Mouse (Mus musculus): Measurements from ENCODE around the gene Samd5. TPM values are rescaled to one million over a fixed set of nuclear protein-coding genes. Genes with fewer than 3 reads are reported as not detected.
A peak's percentile ranks its signal among the peaks of the same experiment; 100 is the strongest.

Samd5 gene
- polyA plus RNA-seq, 1 experiment: 3.8 TPM

DNA sequence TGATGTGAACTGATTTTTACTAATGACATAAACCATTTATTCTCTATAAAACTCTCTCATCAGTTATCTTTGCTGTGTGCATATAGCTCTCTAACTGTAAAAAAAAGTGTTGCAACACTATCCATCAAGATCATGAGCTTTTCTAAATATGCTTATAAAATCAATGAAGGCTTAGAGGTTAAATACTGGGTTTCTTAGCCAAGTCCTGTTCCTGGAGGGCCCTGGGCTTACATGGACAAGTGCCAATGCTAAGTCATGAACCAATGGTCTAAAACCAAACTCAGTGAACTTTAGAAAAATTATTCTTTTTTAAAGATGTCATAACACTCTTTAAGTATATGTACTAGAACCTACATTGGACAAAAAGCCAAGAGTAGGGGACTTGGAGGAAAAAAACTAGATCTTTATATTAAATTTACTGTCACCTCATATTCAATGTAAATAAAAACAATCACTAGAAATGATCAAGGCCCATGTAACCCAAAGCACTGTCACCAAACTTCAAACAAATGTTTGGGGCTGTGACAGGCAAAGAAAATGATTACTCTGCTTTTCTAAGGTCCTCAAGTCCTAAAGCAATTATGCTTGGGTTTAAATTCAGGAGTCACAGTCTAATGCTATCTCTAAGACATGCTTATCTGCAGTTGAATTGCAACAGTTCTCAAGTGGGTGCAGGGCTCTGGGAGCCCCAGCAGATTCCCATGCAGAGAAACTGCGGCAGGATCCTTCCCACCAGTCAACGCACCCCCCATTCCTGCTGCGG is 52.9 kb downstream of the Samd5 start:
- H3K27ac ChIP-seq (ENCODE audit: insufficient read depth, low read length): no peak overlapping the region
- no peak overlapping the region for H3K4me3 ChIP-seq (replicated peaks; ENCODE audit: insufficient read depth, low read depth, low read length)
- WGBS: 97% methylated on average over 3 of the region's 3 CpGs
- no peaks in the 10 kb centered on the region for H3K4me1 ChIP-seq (ENCODE audit: control insufficient read depth, insufficient read depth, low read length)
- TF ChIP-seq CTCF (IDR thresholded peaks at IDR 0.05; ENCODE audit: borderline replicate concordance, insufficient read depth, low read depth, low read length) (no peak), POLR2A (IDR thresholded peaks at IDR 0.05; ENCODE audit: borderline replicate concordance, insufficient read depth, low read length) (no peak)
- no peaks in the 10 kb centered on the region for H3K27me3 ChIP-seq (ENCODE audit: control insufficient read depth, insufficient read depth, low read length)
- no peak for DNase-seq

DNA sequence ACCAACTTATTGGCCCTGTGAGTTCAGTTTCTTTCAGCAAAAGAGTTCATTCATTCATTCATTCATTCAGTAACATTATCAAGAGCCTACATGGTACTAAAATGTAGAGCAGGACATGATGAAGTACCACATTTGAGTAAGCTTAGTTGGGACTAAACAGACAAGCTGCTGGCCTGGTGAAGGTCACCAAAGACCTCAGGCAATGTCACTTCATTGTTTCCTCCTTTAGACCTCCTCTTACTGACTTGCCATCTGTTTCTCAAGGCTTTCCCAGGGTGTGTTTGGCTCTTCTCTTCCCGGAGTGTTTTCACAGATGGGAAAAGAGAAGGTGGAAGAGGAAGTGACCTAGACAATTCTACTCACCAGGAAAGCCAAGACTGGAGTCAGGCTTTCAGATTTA is 54.0 kb downstream of the Samd5 start:
- WGBS: 5% methylated on average over 1 of the region's 1 CpGs
- Histone ChIP-seq H3K4me1 (ENCODE audit: control insufficient read depth, insufficient read depth, low read length) (no peaks in the 10 kb centered on the region), H3K4me3 (replicated peaks; ENCODE audit: insufficient read depth, low read depth, low read length) (no peak overlapping the region), H3K27me3 (ENCODE audit: control insufficient read depth, insufficient read depth, low read length) (no peaks in the 10 kb centered on the region), H3K27ac (ENCODE audit: insufficient read depth, low read length) (no peak overlapping the region)
- TF ChIP-seq POLR2A (IDR thresholded peaks at IDR 0.05; ENCODE audit: borderline replicate concordance, insufficient read depth, low read length) (no peak), CTCF (IDR thresholded peaks at IDR 0.05; ENCODE audit: borderline replicate concordance, insufficient read depth, low read depth, low read length) (no peak)
- DNase-seq: no peak

DNA sequence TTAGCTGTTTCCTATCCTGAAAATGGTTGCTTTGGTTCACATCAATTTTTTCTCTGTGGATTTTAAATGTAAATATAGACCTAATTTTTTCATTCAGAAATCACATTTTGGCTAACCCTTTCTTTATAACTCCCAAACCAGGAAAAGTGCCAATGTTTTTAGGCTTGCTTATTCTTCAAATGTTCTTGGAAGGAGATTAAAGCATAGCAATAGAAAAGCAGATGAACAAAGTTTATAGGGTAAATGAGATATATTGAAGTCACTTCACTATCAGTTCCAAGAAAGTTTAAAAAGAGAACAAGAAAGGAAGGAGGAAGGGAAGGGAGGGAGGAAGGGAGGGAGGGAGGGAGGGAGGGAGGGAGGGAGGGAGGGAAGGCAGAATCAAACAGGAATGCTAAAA is 60.0 kb downstream of the Samd5 start:
- Histone ChIP-seq H3K4me3 (replicated peaks; ENCODE audit: insufficient read depth, low read depth, low read length) (no peak overlapping the region), H3K27ac (ENCODE audit: insufficient read depth, low read length) (no peak overlapping the region), H3K4me1 (ENCODE audit: control insufficient read depth, insufficient read depth, low read length) (no peaks in the 10 kb centered on the region), H3K27me3 (ENCODE audit: control insufficient read depth, insufficient read depth, low read length) (no peaks in the 10 kb centered on the region)
- no peak for DNase-seq
- TF ChIP-seq POLR2A (IDR thresholded peaks at IDR 0.05; ENCODE audit: borderline replicate concordance, insufficient read depth, low read length) (no peak), CTCF (IDR thresholded peaks at IDR 0.05; ENCODE audit: borderline replicate concordance, insufficient read depth, low read depth, low read length) (no peak)

DNA sequence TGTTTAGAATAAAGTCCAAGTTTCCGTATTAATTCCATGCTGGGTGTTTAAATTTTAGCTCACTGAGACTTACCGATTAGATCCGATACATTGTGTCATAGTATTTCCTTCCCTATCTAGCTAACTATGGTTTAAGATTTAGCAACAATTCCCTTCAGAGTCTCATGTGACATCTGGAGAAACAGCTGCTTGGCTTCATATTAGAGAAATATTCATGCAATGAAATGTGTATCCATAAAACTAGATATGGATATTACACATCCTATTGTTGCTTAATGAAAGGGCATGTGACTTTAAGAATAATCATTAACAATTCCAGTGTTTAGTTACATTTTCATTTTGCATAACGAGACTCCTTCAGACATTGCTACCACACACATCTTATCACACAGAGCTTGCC is 66.2 kb downstream of the Samd5 start:
- DNase-seq: no peak
- TF ChIP-seq POLR2A (IDR thresholded peaks at IDR 0.05; ENCODE audit: borderline replicate concordance, insufficient read depth, low read length) (no peak), CTCF (IDR thresholded peaks at IDR 0.05; ENCODE audit: borderline replicate concordance, insufficient read depth, low read depth, low read length) (no peak)
- H3K27ac ChIP-seq (ENCODE audit: insufficient read depth, low read length): no peak overlapping the region
- whole genome bisulfite sequencing: 90% methylated on average over 4 of the region's 4 CpGs
- no peaks in the 10 kb centered on the region for H3K4me1 ChIP-seq (ENCODE audit: control insufficient read depth, insufficient read depth, low read length)
- H3K27me3 ChIP-seq (ENCODE audit: control insufficient read depth, insufficient read depth, low read length): no peaks in the 10 kb centered on the region
- H3K4me3 ChIP-seq (replicated peaks; ENCODE audit: insufficient read depth, low read depth, low read length): no peak overlapping the region

DNA sequence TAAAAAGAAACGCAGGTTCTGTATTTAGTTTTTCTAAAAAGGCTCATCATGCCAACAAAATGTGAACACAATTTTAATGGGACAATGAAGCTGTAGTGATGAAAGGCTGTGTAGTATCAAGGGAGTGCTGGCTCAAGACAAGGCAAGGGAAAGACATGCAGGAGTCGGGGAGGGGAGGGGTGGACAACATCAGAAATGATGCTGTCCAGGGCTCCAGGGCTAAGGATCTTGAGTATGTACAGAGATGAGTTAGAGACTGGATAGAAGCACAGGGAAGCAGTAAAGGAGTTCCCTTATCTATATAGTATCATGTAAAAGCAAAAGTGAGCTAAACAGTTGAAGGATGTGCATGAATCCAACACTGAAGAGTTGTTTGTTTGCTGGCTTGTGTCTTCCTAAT is 67.9 kb downstream of the Samd5 start:
- WGBS: 93% methylated on average over 2 of the region's 2 CpGs
- Histone ChIP-seq H3K4me3 (replicated peaks; ENCODE audit: insufficient read depth, low read depth, low read length) (no peak overlapping the region), H3K27me3 (ENCODE audit: control insufficient read depth, insufficient read depth, low read length) (no peaks in the 10 kb centered on the region; the same call in 1 of the 2 replicates), H3K27ac (ENCODE audit: insufficient read depth, low read length) (no peak overlapping the region), H3K4me1 (ENCODE audit: control insufficient read depth, insufficient read depth, low read length) (no peaks in the 10 kb centered on the region)
- DNase-seq: no peak
- TF ChIP-seq CTCF (IDR thresholded peaks at IDR 0.05; ENCODE audit: borderline replicate concordance, insufficient read depth, low read depth, low read length) (no peak), POLR2A (IDR thresholded peaks at IDR 0.05; ENCODE audit: borderline replicate concordance, insufficient read depth, low read length) (no peak)

DNA sequence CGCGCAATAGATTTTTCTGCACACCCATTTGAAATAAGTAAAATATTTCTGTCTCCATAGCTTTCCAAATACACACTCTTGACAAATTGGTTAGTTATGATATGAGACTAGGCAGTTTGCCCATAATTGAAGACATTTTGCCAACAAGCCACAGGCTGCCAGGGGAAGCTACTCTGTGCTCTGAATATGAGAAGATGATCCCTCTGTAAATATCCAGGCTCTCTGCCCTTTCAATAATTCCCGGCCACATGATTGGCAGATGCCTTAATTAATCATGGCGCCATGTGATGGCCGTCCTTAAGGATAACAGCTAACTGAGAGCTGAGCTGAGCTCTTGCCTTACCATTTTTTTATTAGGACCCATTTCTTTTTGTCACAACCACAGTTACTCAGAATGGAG is 69.4 kb downstream of the Samd5 start:
- Histone ChIP-seq H3K27me3 (ENCODE audit: control insufficient read depth, insufficient read depth, low read length) (no peaks in the 10 kb centered on the region; the same call in 1 of the 2 replicates), H3K4me1 (ENCODE audit: control insufficient read depth, insufficient read depth, low read length) (no peaks in the 10 kb centered on the region), H3K4me3 (replicated peaks; ENCODE audit: insufficient read depth, low read depth, low read length) (no peak overlapping the region), H3K27ac (ENCODE audit: insufficient read depth, low read length) (no peak overlapping the region)
- 32% methylated on average over 5 of the region's 5 CpGs for WGBS
- peak; percentile 26 to 52 for DNase-seq
- TF ChIP-seq POLR2A (IDR thresholded peaks at IDR 0.05; ENCODE audit: borderline replicate concordance, insufficient read depth, low read length) (no peak), CTCF (IDR thresholded peaks at IDR 0.05; ENCODE audit: borderline replicate concordance, insufficient read depth, low read depth, low read length) (no peak)

DNA sequence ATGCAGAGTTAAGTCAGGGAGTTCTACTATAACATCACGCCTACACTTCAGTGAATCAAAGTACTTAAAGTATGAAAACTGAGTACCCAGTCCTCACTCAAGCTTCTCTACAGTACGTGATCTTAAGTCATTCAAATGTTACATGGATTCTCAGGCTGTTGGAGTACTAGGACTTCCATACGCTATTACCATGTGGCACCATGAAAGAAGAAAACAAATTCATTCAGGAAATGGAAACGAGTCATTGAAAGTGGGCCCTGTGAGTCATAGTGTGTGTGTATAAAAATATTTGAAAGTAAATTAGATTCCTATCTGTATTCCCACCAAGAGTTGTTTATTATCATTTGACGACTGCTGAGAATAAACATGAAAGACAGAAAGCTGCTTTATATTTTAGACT is 71.7 kb downstream of the Samd5 start:
- TF ChIP-seq CTCF (IDR thresholded peaks at IDR 0.05; ENCODE audit: borderline replicate concordance, insufficient read depth, low read depth, low read length) (no peak), POLR2A (IDR thresholded peaks at IDR 0.05; ENCODE audit: borderline replicate concordance, insufficient read depth, low read length) (no peak)
- 91% methylated on average over 5 of the region's 5 CpGs for WGBS
- Histone ChIP-seq H3K27me3 (ENCODE audit: control insufficient read depth, insufficient read depth, low read length) (no peaks in the 10 kb centered on the region; the same call in 1 of the 2 replicates), H3K27ac (ENCODE audit: insufficient read depth, low read length) (no peak overlapping the region), H3K4me1 (ENCODE audit: control insufficient read depth, insufficient read depth, low read length) (no peaks in the 10 kb centered on the region), H3K4me3 (replicated peaks; ENCODE audit: insufficient read depth, low read depth, low read length) (no peak overlapping the region)
- no peak for DNase-seq

DNA sequence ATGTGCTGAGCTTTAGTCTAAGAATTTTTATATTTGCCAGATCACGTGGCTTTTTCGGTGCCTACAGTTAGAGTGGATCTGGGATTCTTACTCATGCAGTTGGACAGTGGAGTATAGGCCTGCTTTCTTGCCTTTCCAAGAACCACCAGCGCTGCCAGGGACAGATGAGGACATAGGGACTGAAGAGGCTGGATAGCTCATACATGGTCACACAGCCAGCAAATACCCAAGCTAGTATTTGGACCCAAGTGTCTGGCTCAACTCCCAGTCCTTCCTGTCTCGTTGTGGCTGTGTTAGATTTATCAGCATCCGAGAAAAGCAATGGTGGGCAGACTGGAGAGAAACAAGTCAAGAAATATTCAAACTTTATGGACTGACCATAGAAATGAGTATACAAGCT is 72.2 kb downstream of the Samd5 start:
- Histone ChIP-seq H3K4me1 (ENCODE audit: control insufficient read depth, insufficient read depth, low read length) (no peaks in the 10 kb centered on the region), H3K27me3 (ENCODE audit: control insufficient read depth, insufficient read depth, low read length) (no peaks in the 10 kb centered on the region; the same call in 1 of the 2 replicates), H3K27ac (ENCODE audit: insufficient read depth, low read length) (no peak overlapping the region), H3K4me3 (replicated peaks; ENCODE audit: insufficient read depth, low read depth, low read length) (no peak overlapping the region)
- TF ChIP-seq POLR2A (IDR thresholded peaks at IDR 0.05; ENCODE audit: borderline replicate concordance, insufficient read depth, low read length): no peak
- no peak for DNase-seq
- WGBS: 24% methylated on average over 5 of the region's 5 CpGs
